Mouse (Mus musculus): ENCODE measurements around the gene Idh1. TPM values are rescaled to one million over a fixed set of nuclear protein-coding genes. Genes with fewer than 3 reads are reported as not detected.

Gene Idh1
- polyA plus RNA-seq, 1 experiment: 44.7 TPM

GRCm38 (mm10) chr1:65144783-65145182, 41.5 kb downstream of the Idh1 start:
- H3K27me3 ChIP-seq (ENCODE audit: control insufficient read depth, insufficient read depth, insufficient read length): no peaks in the 10 kb centered on the region
- TF ChIP-seq MAX (IDR thresholded peaks at IDR 0.05; ENCODE audit: low read depth): no peak
- TF ChIP-seq TCF3 (IDR thresholded peaks at IDR 0.05; ENCODE audit: insufficient read length, low read depth): no peak
- no peak for TF ChIP-seq MYOD1 (IDR thresholded peaks at IDR 0.05; ENCODE audit: control insufficient read depth in 1 of 3, insufficient read length in 2 of 3, low read depth in 2 of 3)
- no peak for TF ChIP-seq E2F4 (IDR thresholded peaks at IDR 0.05; ENCODE audit: insufficient read depth)
- no peak for TF ChIP-seq TCF12 (IDR thresholded peaks at IDR 0.05; ENCODE audit: insufficient read depth, poor library complexity, severe bottlenecking)
- no peak for TF ChIP-seq USF1 (IDR thresholded peaks at IDR 0.05; ENCODE audit: low read depth)
- no peak for TF ChIP-seq SRF (IDR thresholded peaks at IDR 0.05; ENCODE audit: control insufficient read depth, insufficient read length, low read depth)
- no peak for TF ChIP-seq CEBPB (IDR thresholded peaks at IDR 0.05; ENCODE audit: insufficient read depth, poor library complexity, severe bottlenecking)
- no peak for TF ChIP-seq POLR2AphosphoS2 (IDR thresholded peaks at IDR 0.05; ENCODE audit: insufficient read length, low read depth)
- no peak for TF ChIP-seq REST (IDR thresholded peaks at IDR 0.05; ENCODE audit: insufficient read depth, insufficient read length)
- TF ChIP-seq MYOG (IDR thresholded peaks at IDR 0.05; ENCODE audit: control insufficient read depth in 1 of 3, insufficient read depth in 1 of 3, insufficient read length in 2 of 3, low read depth in 2 of 3): no peak
- no peak for TF ChIP-seq POLR2A (IDR thresholded peaks at IDR 0.05; ENCODE audit: insufficient read length, low read depth)
- H3ac ChIP-seq (ENCODE audit: control insufficient read depth, insufficient read length): no peak overlapping the region
- no peaks in the 10 kb centered on the region for H3K79me2 ChIP-seq (ENCODE audit: control insufficient read depth, insufficient read depth)
- no peak overlapping the region for H3K4me3 ChIP-seq
- no peak overlapping the region for H3K4me2 ChIP-seq (ENCODE audit: low read depth)
- no peaks in the 10 kb centered on the region for H3K36me3 ChIP-seq (ENCODE audit: control insufficient read depth, insufficient read depth)

- no peak overlapping the region for H3K4me2 ChIP-seq (ENCODE audit: low read depth)
- no peak overlapping the region for H3K4me3 ChIP-seq
- no peaks in the 10 kb centered on the region for H3K36me3 ChIP-seq (ENCODE audit: control insufficient read depth, insufficient read depth)
- no peaks in the 10 kb centered on the region for H3K27me3 ChIP-seq (ENCODE audit: control insufficient read depth, insufficient read depth, insufficient read length)
- no peak for TF ChIP-seq MAX (IDR thresholded peaks at IDR 0.05; ENCODE audit: low read depth)
- no peak for TF ChIP-seq CEBPB (IDR thresholded peaks at IDR 0.05; ENCODE audit: insufficient read depth, poor library complexity, severe bottlenecking)
- TF ChIP-seq SRF (IDR thresholded peaks at IDR 0.05; ENCODE audit: control insufficient read depth, insufficient read length, low read depth): no peak
- no peak for TF ChIP-seq E2F4 (IDR thresholded peaks at IDR 0.05; ENCODE audit: insufficient read depth)
- TF ChIP-seq POLR2AphosphoS2 (IDR thresholded peaks at IDR 0.05; ENCODE audit: insufficient read length, low read depth): no peak
- TF ChIP-seq USF1 (IDR thresholded peaks at IDR 0.05; ENCODE audit: low read depth): no peak
- TF ChIP-seq TCF12 (IDR thresholded peaks at IDR 0.05; ENCODE audit: insufficient read depth, poor library complexity, severe bottlenecking): no peak
- no peak for TF ChIP-seq TCF3 (IDR thresholded peaks at IDR 0.05; ENCODE audit: insufficient read length, low read depth)
- TF ChIP-seq MYOG (IDR thresholded peaks at IDR 0.05; ENCODE audit: control insufficient read depth in 1 of 3, insufficient read depth in 1 of 3, insufficient read length in 2 of 3, low read depth in 2 of 3): no peak
- TF ChIP-seq REST (IDR thresholded peaks at IDR 0.05; ENCODE audit: insufficient read depth, insufficient read length): no peak
- no peak overlapping the region for H3ac ChIP-seq (ENCODE audit: control insufficient read depth, insufficient read length)
- H3K79me2 ChIP-seq (ENCODE audit: control insufficient read depth, insufficient read depth): no peaks in the 10 kb centered on the region
These were observed 48.7 kb downstream of the Idh1 start for GRCm38 (mm10) chr1:65137560-65137959.

DNA sequence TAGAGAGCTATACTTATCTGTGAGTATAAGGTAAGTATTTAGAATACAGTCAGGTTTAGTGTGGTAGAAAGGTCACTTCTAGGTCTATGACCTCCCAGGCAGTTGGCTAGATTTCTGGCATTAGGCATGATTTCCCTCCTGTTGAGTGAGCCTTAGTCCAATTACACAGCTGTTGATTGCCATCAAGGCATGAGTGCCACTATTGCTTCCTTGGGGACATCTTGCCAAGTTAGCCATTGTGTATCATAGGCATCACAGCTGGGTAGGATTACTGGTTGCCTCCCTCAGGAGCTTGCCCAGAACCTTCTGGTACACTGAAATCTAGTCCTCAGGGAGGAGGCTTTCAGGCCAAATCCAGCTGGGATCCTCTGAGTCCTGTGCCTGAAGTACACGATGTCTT, 53.5 kb downstream of the Idh1 start:
- H3K79me2 ChIP-seq (ENCODE audit: control insufficient read depth, insufficient read depth): no peaks in the 10 kb centered on the region
- no peaks in the 10 kb centered on the region for H3K36me3 ChIP-seq (ENCODE audit: control insufficient read depth, insufficient read depth)
- no peak overlapping the region for H3K4me3 ChIP-seq
- no peak overlapping the region for H3ac ChIP-seq (ENCODE audit: control insufficient read depth, insufficient read length)
- H3K27me3 ChIP-seq (ENCODE audit: control insufficient read depth, insufficient read depth, insufficient read length): no peaks in the 10 kb centered on the region
- H3K4me2 ChIP-seq (ENCODE audit: low read depth): no peak overlapping the region
- no peak for TF ChIP-seq POLR2AphosphoS2 (IDR thresholded peaks at IDR 0.05; ENCODE audit: insufficient read length, low read depth)
- TF ChIP-seq MYOG (IDR thresholded peaks at IDR 0.05; ENCODE audit: control insufficient read depth in 1 of 3, insufficient read depth in 1 of 3, insufficient read length in 2 of 3, low read depth in 2 of 3): no peak
- no peak for TF ChIP-seq REST (IDR thresholded peaks at IDR 0.05; ENCODE audit: insufficient read depth, insufficient read length)
- no peak for TF ChIP-seq SRF (IDR thresholded peaks at IDR 0.05; ENCODE audit: control insufficient read depth, insufficient read length, low read depth)
- TF ChIP-seq TCF12 (IDR thresholded peaks at IDR 0.05; ENCODE audit: insufficient read depth, poor library complexity, severe bottlenecking): no peak
- peak in 2 of 3 experiments; percentile 61 to 75 for TF ChIP-seq MYOD1 (IDR thresholded peaks at IDR 0.05; ENCODE audit: control insufficient read depth in 1 of 3, insufficient read length in 2 of 3, low read depth in 2 of 3)
- no peak for TF ChIP-seq USF1 (IDR thresholded peaks at IDR 0.05; ENCODE audit: low read depth)

DNA sequence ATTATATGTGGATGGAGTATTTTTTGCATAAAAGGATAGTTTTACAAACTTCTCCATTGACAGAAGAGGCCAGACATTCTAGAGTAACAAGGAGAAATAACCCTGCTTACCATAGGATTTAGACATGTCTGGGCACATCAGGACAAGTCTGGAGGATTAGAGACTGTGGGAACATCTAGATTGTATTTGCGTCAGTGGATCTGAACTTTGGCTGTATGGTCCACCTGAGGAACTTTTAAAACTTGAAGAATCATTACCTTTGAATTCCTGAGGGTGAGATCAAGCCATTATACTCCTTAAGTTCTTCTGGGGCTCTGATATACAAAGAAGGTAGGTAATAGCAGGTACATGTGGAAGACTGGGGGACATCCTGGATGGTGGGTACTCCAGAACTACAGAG, 54.6 kb downstream of the Idh1 start:
- no peak overlapping the region for H3ac ChIP-seq (ENCODE audit: control insufficient read depth, insufficient read length)
- TF ChIP-seq REST (IDR thresholded peaks at IDR 0.05; ENCODE audit: insufficient read depth, insufficient read length): no peak
- no peak for TF ChIP-seq MYOD1 (IDR thresholded peaks at IDR 0.05; ENCODE audit: control insufficient read depth in 1 of 3, insufficient read length in 2 of 3, low read depth in 2 of 3)
- TF ChIP-seq CEBPB (IDR thresholded peaks at IDR 0.05; ENCODE audit: insufficient read depth, poor library complexity, severe bottlenecking): no peak
- TF ChIP-seq E2F4 (IDR thresholded peaks at IDR 0.05; ENCODE audit: insufficient read depth): no peak
- TF ChIP-seq TCF12 (IDR thresholded peaks at IDR 0.05; ENCODE audit: insufficient read depth, poor library complexity, severe bottlenecking): no peak
- no peak for TF ChIP-seq SRF (IDR thresholded peaks at IDR 0.05; ENCODE audit: control insufficient read depth, insufficient read length, low read depth)
- TF ChIP-seq MAX (IDR thresholded peaks at IDR 0.05; ENCODE audit: low read depth): no peak
- no peak for TF ChIP-seq POLR2A (IDR thresholded peaks at IDR 0.05; ENCODE audit: insufficient read length, low read depth)
- no peak for TF ChIP-seq MYOG (IDR thresholded peaks at IDR 0.05; ENCODE audit: control insufficient read depth in 1 of 3, insufficient read depth in 1 of 3, insufficient read length in 2 of 3, low read depth in 2 of 3)
- no peak for TF ChIP-seq POLR2AphosphoS2 (IDR thresholded peaks at IDR 0.05; ENCODE audit: insufficient read length, low read depth)
- TF ChIP-seq USF1 (IDR thresholded peaks at IDR 0.05; ENCODE audit: low read depth): no peak
- TF ChIP-seq TCF3 (IDR thresholded peaks at IDR 0.05; ENCODE audit: insufficient read length, low read depth): no peak
- H3K36me3 ChIP-seq (ENCODE audit: control insufficient read depth, insufficient read depth): no peaks in the 10 kb centered on the region
- no peak overlapping the region for H3K4me2 ChIP-seq (ENCODE audit: low read depth)
- H3K27me3 ChIP-seq (ENCODE audit: control insufficient read depth, insufficient read depth, insufficient read length): no peaks in the 10 kb centered on the region
- no peak overlapping the region for H3K4me3 ChIP-seq
- H3K79me2 ChIP-seq (ENCODE audit: control insufficient read depth, insufficient read depth): no peaks in the 10 kb centered on the region

DNA sequence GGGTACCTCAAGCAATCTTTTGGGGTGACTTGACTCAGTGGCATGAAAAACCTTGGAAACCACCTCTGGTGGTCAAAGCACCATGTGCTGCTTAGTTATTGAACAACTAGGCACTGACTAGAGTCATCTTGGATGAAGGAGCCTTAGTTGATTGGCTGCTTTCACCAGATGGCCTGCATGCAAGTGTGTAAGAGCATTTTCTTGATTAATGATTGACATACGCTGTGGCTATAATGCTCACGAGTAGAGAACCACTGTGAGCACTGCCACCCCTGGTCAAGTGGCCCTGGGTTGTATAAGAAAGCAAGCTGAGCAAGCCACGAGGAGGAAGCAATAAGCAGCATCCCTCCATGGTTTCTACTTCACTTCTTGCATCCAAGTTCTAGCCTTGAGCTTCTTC, 56.1 kb downstream of the Idh1 start:
- H3K79me2 ChIP-seq (ENCODE audit: control insufficient read depth, insufficient read depth): no peaks in the 10 kb centered on the region
- H3K4me2 ChIP-seq (ENCODE audit: low read depth): no peak overlapping the region
- no peaks in the 10 kb centered on the region for H3K27me3 ChIP-seq (ENCODE audit: control insufficient read depth, insufficient read depth, insufficient read length)
- no peak overlapping the region for H3ac ChIP-seq (ENCODE audit: control insufficient read depth, insufficient read length)
- no peak overlapping the region for H3K4me3 ChIP-seq
- H3K36me3 ChIP-seq (ENCODE audit: control insufficient read depth, insufficient read depth): no peaks in the 10 kb centered on the region
- TF ChIP-seq POLR2A (IDR thresholded peaks at IDR 0.05; ENCODE audit: insufficient read length, low read depth) (no peak), MYOD1 (IDR thresholded peaks at IDR 0.05; ENCODE audit: control insufficient read depth in 1 of 3, insufficient read length in 2 of 3, low read depth in 2 of 3) (no peak), POLR2AphosphoS2 (IDR thresholded peaks at IDR 0.05; ENCODE audit: insufficient read length, low read depth) (no peak), E2F4 (IDR thresholded peaks at IDR 0.05; ENCODE audit: insufficient read depth) (no peak), REST (IDR thresholded peaks at IDR 0.05; ENCODE audit: insufficient read depth, insufficient read length) (no peak), MYOG (IDR thresholded peaks at IDR 0.05; ENCODE audit: control insufficient read depth in 1 of 3, insufficient read depth in 1 of 3, insufficient read length in 2 of 3, low read depth in 2 of 3) (no peak), USF1 (IDR thresholded peaks at IDR 0.05; ENCODE audit: low read depth) (no peak), MAX (IDR thresholded peaks at IDR 0.05; ENCODE audit: low read depth) (no peak), SRF (IDR thresholded peaks at IDR 0.05; ENCODE audit: control insufficient read depth, insufficient read length, low read depth) (no peak), TCF12 (IDR thresholded peaks at IDR 0.05; ENCODE audit: insufficient read depth, poor library complexity, severe bottlenecking) (no peak), TCF3 (IDR thresholded peaks at IDR 0.05; ENCODE audit: insufficient read length, low read depth) (no peak), CEBPB (IDR thresholded peaks at IDR 0.05; ENCODE audit: insufficient read depth, poor library complexity, severe bottlenecking) (no peak)

Measured in myocyte (in vitro differentiated cells).